Mouse (Mus musculus): ENCODE data around the gene Acer3. TPM values are rescaled to one million over a fixed set of nuclear protein-coding genes. Genes with fewer than 3 reads are reported as not detected.

The Acer3 gene
- polyA plus RNA-seq, 1 experiment = 22.0 TPM

- TF ChIP-seq CTCF (IDR thresholded peaks at IDR 0.05; ENCODE audit: insufficient read depth, low read length) (0 out of 2 replicates have a peak, but pooled peaks have one; percentile 7), POLR2A (IDR thresholded peaks at IDR 0.05; ENCODE audit: borderline replicate concordance, extremely low read depth, low read depth, low read length) (no peak)
- peaks cover 39% of the 10 kb centered on the region for H3K4me1 ChIP-seq (ENCODE audit: control insufficient read depth, insufficient read depth, low read length)
- H3K4me3 ChIP-seq (replicated peaks; ENCODE audit: extremely low read depth, low read depth, low read length) = no peak overlapping the region
- WGBS = 11% methylated on average over 10 of the region's 10 CpGs
- DNase-seq = no peak
Observed at GRCm38 (mm10) chr7:98164999-98165528, 155.9 kb downstream of the Acer3 start.

- WGBS = 70% methylated on average over 9 of the region's 9 CpGs
- Histone ChIP-seq H3K4me3 (replicated peaks; ENCODE audit: extremely low read depth, low read depth, low read length) (no peak overlapping the region), H3K4me1 (ENCODE audit: control insufficient read depth, insufficient read depth, low read length) (peaks cover 43% of the 10 kb centered on the region)
- TF ChIP-seq CTCF (IDR thresholded peaks at IDR 0.05; ENCODE audit: insufficient read depth, low read length) (no peak), POLR2A (IDR thresholded peaks at IDR 0.05; ENCODE audit: borderline replicate concordance, extremely low read depth, low read depth, low read length) (no peak)
- no peak for DNase-seq
Observed at GRCm38 (mm10) chr7:98164382-98164998, 156.5 kb downstream of the Acer3 start.

GRCm38 (mm10) chr7:98163700-98164099 lies 157.3 kb downstream of the Acer3 start:
- Histone ChIP-seq H3K4me1 (ENCODE audit: control insufficient read depth, insufficient read depth, low read length) (peaks cover 49% of the 10 kb centered on the region), H3K4me3 (replicated peaks; ENCODE audit: extremely low read depth, low read depth, low read length) (no peak overlapping the region)
- DNase-seq = no peak
- TF ChIP-seq CTCF (IDR thresholded peaks at IDR 0.05; ENCODE audit: insufficient read depth, low read length) = no peak
- no peak for TF ChIP-seq POLR2A (IDR thresholded peaks at IDR 0.05; ENCODE audit: borderline replicate concordance, extremely low read depth, low read depth, low read length)
- WGBS = 40% methylated on average over 3 of the region's 3 CpGs

GRCm38 (mm10) chr7:98162239-98162638 lies 158.8 kb downstream of the Acer3 start:
- no peak for DNase-seq
- TF ChIP-seq CTCF (IDR thresholded peaks at IDR 0.05; ENCODE audit: insufficient read depth, low read length) = no peak
- no peak for TF ChIP-seq POLR2A (IDR thresholded peaks at IDR 0.05; ENCODE audit: borderline replicate concordance, extremely low read depth, low read depth, low read length)
- Histone ChIP-seq H3K4me3 (replicated peaks; ENCODE audit: extremely low read depth, low read depth, low read length) (no peak overlapping the region), H3K4me1 (ENCODE audit: control insufficient read depth, insufficient read depth, low read length) (peaks cover 55% of the 10 kb centered on the region)
- 45% methylated on average over 6 of the region's 6 CpGs for WGBS

GRCm38 (mm10) chr7:98160041-98160740 lies 160.8 kb downstream of the Acer3 start:
- 31% methylated on average over 8 of the region's 8 CpGs for WGBS
- DNase-seq = no peak
- Histone ChIP-seq H3K4me1 (ENCODE audit: control insufficient read depth, insufficient read depth, low read length) (peaks cover 62% of the 10 kb centered on the region), H3K4me3 (replicated peaks; ENCODE audit: extremely low read depth, low read depth, low read length) (no peak overlapping the region)
- TF ChIP-seq POLR2A (IDR thresholded peaks at IDR 0.05; ENCODE audit: borderline replicate concordance, extremely low read depth, low read depth, low read length) (no peak), CTCF (IDR thresholded peaks at IDR 0.05; ENCODE audit: insufficient read depth, low read length) (no peak)

- DNase-seq = peak; percentile 76
- Histone ChIP-seq H3K4me3 (replicated peaks; ENCODE audit: extremely low read depth, low read depth, low read length) (no peak overlapping the region), H3K4me1 (ENCODE audit: control insufficient read depth, insufficient read depth, low read length) (peaks cover 49% of the 10 kb centered on the region)
- TF ChIP-seq POLR2A (IDR thresholded peaks at IDR 0.05; ENCODE audit: borderline replicate concordance, extremely low read depth, low read depth, low read length) = no peak
- TF ChIP-seq CTCF (IDR thresholded peaks at IDR 0.05; ENCODE audit: insufficient read depth, low read length) = no peak
- 56% methylated on average over 8 of the region's 8 CpGs for WGBS
Observed at GRCm38 (mm10) chr7:98158481-98158880, 162.5 kb downstream of the Acer3 start.

- no peak for DNase-seq
- no peak for TF ChIP-seq CTCF (IDR thresholded peaks at IDR 0.05; ENCODE audit: insufficient read depth, low read length)
- no peak for TF ChIP-seq POLR2A (IDR thresholded peaks at IDR 0.05; ENCODE audit: borderline replicate concordance, extremely low read depth, low read depth, low read length)
- 30% methylated on average over 5 of the region's 5 CpGs for WGBS
- Histone ChIP-seq H3K4me1 (ENCODE audit: control insufficient read depth, insufficient read depth, low read length) (peaks cover 47% of the 10 kb centered on the region), H3K4me3 (replicated peaks; ENCODE audit: extremely low read depth, low read depth, low read length) (no peak overlapping the region)
Observed at GRCm38 (mm10) chr7:98157636-98158332, 163.2 kb downstream of the Acer3 start.

Other genes with a start within 250 kb of the Acer3 start
- 26.4 and 30.8 TPM in 2 replicates for gene Myo7a, start 201.7 kb downstream of the Acer3 start, polyA plus RNA-seq (2012; rRNA removed)
- gene Omp, start 175.7 kb downstream of the Acer3 start, polyA plus RNA-seq (2012; rRNA removed) = 0.26 and 0.32 TPM in 2 replicates
- 19.0 and 22.2 TPM in 2 replicates for gene Capn5, start 142.9 kb downstream of the Acer3 start, polyA plus RNA-seq (2012; rRNA removed)
- gene B3gnt6, start 121.7 kb downstream of the Acer3 start, polyA plus RNA-seq (2012; rRNA removed) = 1.5 and 2.1 TPM in 2 replicates
- gene Tsku, start 40.1 kb upstream of the Acer3 start, polyA plus RNA-seq (2012; rRNA removed) = 22.0 and 29.3 TPM in 2 replicates
- 0.04 TPM in 1 of 2 replicates, not detected in the other for gene Gucy2d, start 119.2 kb upstream of the Acer3 start, polyA plus RNA-seq (2012; rRNA removed)
- 38.4 and 49.3 TPM in 2 replicates for gene Lrrc32, start 168.1 kb upstream of the Acer3 start, polyA plus RNA-seq (2012; rRNA removed)